Mouse (Mus musculus) cerebellum, adult 9-10 months (tissue): ENCODE measurements around the gene Tnp2.
A peak's percentile ranks its signal among the peaks of the same experiment; 100 is the strongest.
"Not testable (repeated sequence)": the region's sequence is repeated elsewhere in the genome, so short reads cannot be mapped to it uniquely, and the experiment has no call there.

Source experiments
- DNase-seq: peaks from one replicate; pipeline ENCODE4 v3.0.0; 2022

Tnp2 gene

DNA sequence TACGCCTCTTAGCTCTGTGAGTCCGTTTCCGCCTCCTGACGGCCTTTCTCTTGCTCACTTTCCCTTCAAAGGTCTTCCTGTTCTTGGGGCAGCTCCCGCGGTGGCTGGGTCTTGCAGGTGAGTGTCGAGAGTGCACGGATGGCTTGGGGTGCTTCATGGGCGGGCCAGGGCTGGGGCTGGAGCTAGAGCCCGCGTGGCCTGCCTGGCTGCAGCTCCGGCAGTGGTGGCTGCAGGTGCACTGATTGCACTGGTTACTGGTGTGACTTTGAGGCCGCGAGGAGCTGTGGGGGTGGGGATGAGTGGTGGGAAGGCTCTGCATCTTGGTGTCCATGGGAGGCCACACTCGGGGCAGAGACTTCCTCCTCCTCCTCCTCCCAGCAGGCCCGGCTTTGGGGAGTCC lies at the start of gene Tnp2:
Gene Tnp2, minus strand, starts transcription at position 390 of the 400 bp plus-strand sequence.
- no peak for DNase-seq

GRCm38 (mm10) chr16:10837903-10838302 lies 49.4 kb upstream of the Tnp2 start:
- no peak for DNase-seq

- DNase-seq = no peak
Observed at GRCm38 (mm10) chr16:10837250-10837649, 48.8 kb upstream of the Tnp2 start.

DNA sequence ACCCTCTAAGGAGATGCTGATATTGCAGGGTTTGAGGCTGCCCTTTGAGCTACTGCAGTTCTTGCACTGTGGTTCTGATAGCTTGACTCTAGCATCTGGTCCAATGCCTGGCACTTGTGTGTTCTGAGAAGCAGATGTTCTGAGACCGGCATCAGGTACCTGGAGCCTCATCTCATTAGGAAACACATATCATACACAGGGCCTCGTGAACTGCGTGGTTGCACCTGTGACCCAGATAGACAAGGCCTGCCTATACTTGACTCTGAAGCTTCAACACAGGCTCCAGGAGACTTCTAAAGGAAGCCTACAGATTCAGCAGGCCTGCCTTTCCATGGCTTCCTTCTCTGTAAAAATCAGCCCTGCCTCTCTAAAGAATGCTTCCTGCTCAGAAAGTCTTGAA lies 47.9 kb upstream of the Tnp2 start:
- DNase-seq = peak; percentile 34

- peak; percentile 85 for DNase-seq
Observed at GRCm38 (mm10) chr16:10834911-10835587, 46.6 kb upstream of the Tnp2 start, which contains the start of gene Rmi2. Rmi2 (plus strand) TSS chr16:10835059.

GRCm38 (mm10) chr16:10834542-10834910 lies 46.1 kb upstream of the Tnp2 start:
- peak; percentile 46 for DNase-seq

DNA sequence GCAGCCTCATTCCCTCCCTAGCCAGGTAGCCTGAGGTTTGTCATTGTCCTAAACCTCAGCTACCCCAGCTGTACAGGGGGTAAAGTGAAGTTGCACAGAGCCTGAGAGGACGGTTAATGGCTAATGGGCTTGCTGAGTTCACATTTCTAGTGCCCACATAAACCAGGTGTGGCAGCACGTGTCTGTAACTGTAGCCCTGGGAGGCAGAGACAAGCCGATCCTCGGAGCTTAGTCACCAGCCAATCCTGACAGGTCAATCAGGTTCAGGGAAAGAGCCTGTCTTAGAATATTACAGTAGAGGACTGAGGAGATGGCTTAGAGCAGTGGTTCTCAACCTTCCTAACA lies 40.0 kb upstream of the Tnp2 start:
- no peak for DNase-seq

DNA sequence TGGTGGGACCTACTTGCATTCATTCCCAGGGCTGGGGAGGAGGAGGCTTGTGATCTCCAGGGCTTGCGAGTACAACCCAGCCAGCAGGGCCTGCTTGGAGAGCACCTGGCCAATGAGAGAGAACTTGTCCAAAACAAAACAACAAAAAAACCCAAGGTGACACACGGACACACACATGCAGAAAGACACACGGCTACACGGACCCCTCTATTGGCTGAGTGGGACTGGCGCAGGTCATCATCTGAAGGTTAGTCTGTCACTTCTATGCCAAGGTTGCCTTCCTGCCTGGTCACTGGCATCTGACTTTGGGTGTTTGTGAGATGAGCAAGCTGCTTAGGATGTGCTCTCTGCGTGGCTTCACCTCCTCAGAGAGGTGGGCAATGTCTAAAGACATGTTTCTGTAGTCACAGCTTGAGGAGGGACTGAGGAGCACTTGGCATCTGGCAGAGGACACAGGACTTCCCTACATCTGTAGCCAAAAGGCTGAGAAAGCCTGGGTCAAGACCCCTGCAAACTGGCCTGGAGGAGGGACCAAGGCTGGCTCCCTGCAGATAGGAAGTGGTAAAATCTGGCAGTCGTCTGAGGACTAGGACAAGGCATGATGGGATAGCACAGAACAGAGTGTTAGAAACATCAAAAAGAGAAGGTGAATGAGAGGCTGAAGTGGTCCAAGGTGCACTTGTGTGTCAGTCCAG lies 39.5 kb upstream of the Tnp2 start:
- no peak for DNase-seq

GRCm38 (mm10) chr16:10827269-10827668 lies 38.8 kb upstream of the Tnp2 start:
- no peak for DNase-seq

DNA sequence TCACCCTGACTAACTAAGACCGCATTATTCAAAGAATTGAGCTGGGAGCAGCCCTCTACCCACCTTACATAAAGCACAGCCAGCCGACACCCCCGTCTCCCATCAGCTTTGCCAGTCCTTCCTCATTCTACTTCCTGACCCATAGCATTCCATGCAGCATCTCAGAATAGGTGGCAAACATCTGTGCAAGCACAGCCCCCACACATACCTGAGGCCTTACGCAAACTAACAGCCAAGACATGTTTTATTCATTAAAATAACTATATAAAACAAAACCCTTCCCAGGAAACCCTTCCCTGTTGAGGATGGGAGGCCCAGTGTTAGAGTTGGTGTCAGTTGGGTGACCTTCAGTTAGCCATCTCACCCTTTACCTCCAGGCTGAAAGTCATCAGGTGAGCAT lies 37.4 kb upstream of the Tnp2 start:
- no peak for DNase-seq

DNA sequence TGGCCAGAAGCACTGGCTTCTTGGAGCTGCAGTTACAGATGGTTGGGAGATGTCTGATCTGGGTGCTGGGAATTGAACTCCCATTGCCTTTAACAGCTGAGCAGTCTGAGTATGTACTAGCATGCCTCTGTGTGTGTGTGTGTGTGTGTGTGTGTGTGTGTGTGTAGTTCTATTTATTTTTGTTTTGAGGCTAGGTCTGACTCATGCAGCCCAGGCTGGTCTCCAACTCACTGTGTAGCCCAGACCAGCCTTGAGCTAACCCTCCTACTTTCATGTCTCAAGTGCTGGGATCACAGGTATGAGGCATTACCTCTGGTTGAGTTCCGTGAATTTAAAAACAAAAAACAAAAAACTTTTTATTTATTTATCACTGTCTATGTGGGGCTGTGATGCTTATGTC lies 36.1 kb upstream of the Tnp2 start:
- DNase-seq = no peak

GRCm38 (mm10) chr16:10821387-10821786 lies 32.9 kb upstream of the Tnp2 start:
- DNase-seq = no peak

DNA sequence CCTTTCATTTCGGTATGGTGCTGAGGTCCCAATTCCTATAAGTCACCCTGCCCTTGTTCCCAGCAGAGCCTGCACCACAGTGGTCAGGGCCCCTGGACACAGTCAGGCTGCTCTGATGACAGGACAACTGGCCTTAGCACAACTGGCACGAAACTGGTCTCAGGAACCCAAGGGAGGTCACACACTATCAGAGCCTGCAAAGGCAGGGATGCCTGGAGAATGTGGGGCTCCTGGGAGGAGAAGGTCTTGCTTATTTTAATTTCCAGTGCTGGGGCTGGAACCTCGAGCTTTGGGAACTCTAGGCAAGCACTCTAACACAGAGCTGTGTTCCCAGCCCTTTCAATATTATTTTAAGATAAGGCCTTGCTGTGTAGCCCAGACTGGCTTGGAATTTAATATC lies 31.5 kb upstream of the Tnp2 start:
- no peak for DNase-seq

DNA sequence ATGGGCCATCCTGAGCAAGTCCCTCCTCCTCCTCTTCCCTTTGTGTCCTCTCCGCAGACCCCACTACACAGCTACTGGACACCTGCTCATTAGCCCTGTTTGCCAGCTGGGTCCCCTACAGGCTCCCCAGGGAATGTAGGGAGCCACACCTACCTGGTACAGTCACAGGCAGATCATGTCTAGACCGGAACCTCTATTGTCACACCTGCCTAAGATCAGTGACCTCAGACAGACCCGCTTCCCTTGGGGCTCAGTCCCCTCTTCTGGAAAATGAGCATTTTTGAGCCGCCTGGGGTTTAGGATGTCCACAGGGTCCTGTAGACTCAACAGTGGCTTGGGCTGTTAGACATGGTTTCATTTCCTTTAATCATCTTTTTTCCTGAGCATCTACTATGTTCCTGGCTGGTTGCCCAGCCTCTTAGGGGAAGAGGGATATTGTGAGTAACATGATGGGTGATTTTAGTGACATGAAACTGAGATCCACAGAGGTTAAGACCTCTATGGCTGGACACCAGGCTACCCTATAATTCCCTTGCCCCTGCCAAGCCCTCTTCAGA lies 30.2 kb upstream of the Tnp2 start:
- DNase-seq = no peak

DNA sequence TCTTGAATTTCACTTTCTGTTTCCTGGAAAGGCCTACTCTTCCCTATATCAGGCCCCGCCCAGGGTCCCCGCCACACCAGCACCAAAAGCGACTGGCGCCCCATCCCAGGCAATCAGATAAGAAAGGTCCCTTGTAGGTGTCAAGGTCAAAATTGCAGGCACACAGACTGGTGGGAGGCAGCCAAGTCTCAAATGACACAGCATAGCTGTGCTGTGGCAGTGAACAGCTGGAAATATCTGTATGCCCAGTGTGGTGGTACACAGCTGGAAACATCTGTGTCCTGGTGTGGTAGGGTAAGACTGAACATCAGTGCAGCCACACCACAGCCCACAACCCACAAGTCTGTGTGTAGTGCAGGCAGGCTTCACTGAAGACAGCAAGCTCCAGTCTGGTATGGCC lies 26.4 kb upstream of the Tnp2 start:
- no peak for DNase-seq

DNA sequence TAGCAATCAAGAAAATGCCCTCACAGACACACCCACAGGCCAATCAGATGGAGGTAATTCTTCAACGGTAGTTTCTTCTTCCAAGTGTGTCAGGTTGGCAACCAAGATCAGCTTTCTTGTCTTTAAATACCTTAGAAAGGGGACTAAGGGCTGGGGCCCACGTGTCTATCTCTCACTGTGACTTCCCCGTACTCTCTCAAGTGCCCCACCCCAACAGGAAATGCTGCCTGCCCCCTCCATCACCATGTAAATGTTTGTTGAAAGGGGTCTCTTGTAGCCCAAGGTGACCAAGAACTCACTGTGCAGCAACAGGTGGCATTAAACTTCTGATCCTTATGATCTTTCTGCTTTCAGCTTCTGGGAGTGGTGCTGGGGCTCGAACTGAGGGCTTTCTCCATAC lies 25.3 kb upstream of the Tnp2 start:
- DNase-seq = no peak

- no peak for DNase-seq
Observed at GRCm38 (mm10) chr16:10812865-10813371, 24.5 kb upstream of the Tnp2 start, which contains the start of gene Gm11172. Gm11172 (plus strand) TSS chr16:10812915.

GRCm38 (mm10) chr16:10810376-10810775 lies 21.9 kb upstream of the Tnp2 start:
- no peak for DNase-seq

- no peak for DNase-seq
Observed at GRCm38 (mm10) chr16:10805789-10806527, 17.5 kb upstream of the Tnp2 start, which contains the start of gene Prm1. Prm1 (minus strand) TSS chr16:10805839.

DNA sequence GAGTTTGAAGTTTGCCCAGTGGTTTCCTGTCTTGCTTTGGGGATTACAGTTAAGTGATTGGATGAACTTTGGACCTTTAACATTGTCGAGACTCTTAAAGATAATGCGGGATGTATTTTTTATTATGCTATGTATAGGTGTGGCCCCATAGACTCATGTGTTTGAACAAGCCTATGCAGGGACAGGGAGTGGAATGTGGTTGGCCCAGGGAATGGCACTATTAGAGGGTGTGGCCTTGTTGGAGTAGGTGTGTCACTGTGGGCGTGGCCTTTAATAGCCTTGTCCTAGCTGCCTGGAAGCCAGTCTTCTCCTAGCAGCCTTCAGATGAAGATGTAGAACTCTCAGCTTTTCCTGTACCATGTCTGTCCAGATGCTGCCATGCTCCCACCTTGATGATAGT lies 14.0 kb upstream of the Tnp2 start:
- DNase-seq = not testable (repeated sequence)

DNA sequence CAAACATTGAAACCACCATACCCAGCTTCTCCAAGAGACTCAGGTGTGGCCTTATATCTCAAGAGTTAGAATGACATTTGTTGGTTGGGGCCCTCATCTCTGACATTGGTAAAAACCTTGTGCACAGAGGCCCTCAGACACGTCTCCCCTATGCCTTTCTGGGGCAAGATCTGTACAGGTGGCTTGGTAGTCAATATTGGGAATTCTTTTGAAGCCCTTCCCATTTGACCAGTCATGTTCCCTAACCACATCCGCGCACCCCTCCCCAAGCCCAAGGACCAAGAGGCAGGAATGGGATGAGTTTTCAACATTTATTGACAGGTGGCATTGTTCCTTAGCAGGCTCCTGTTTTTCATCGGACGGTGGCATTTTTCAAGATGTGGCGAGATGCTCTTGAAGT lies 7.6 kb upstream of the Tnp2 start, which contains the start of gene Prm2:
Gene Prm2, minus strand, starts transcription at position 101 of the 400 bp plus-strand sequence.
- DNase-seq = no peak

DNA sequence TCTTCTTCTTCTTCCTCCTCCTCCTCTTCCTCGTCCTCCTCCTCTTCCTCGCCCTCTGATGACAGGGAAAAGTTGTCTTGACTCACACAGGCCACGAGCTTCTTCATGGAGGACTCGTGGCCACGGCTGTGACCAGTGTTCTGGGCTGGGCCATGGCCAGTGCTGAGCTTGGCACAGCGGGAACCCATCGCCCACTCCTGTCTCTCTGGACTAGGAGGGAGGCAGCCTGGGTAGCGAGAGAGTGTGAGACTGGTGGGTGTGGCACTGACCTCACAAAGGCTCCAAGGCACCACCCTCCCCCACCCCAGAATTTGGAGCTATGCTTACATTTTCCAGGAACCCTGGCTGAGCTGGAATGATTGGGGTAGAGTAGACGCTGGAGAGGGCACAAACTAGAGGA lies 2.2 kb upstream of the Tnp2 start, which contains the start of gene Prm3:
Gene Prm3, minus strand, starts transcription at position 213 of the 400 bp plus-strand sequence.
- DNase-seq = no peak

DNA sequence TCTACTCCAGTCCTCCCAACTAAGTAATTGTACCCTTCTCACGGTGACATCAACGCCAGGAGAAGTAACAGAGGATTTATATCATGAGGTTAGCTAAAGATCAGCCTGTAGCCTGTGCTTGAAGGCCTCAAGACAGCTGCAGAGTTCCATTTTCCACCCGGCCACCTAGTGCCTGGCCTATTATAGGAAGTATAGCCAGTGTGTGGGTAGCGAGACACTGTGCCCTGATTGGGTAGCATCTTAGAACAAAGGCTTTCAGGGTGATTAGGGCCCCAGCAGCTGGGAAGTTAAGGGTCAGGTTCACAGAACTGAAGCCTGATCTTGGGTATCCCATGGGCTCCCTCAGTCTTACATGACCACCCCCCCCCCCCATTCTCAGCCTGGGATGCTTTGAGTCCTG lies 406 bp upstream of the Tnp2 start:
- DNase-seq = no peak
